Comparison of ENCODE assay signal across 13 mouse cellular contexts in genomic region chr10:68168613-68169012, GRCm38 (mm10).
A peak's percentile ranks its signal among the peaks of the same experiment; 100 is the strongest.
DNase-seq lines count a peak whose midpoint lies in the region; ATAC-seq and TF ChIP-seq lines count a peak whose summit lies in the region.
"Had no signal": no experiment of that assay in that cellular context is flagged by ENCODE, and none has a peak within 500 bp of the region (broad histone marks: within the 10 kb centered on the region; RNA-seq: fewer than 3 reads in every experiment).

No protein-coding gene starts in this region.

- H3K27me3 ChIP-seq in kidney, embryonic 15.5 days, result no peaks in the 10 kb centered on the region
- H3K27me3 ChIP-seq in embryonic facial prominence, embryonic 14.5 days (replicated peaks; ENCODE audit: control insufficient read depth, insufficient read depth, low read length), result no peaks in the 10 kb centered on the region
- H3K27me3 ChIP-seq in limb, embryonic 14.5 days (ENCODE audit: control insufficient read depth, insufficient read depth, low read length), result no peaks in the 10 kb centered on the region
- no peaks in the 10 kb centered on the region for H3K27me3 ChIP-seq in midbrain, postnatal 0 days (ENCODE audit: insufficient read depth, low read length)
- H3K27me3 ChIP-seq: embryonic facial prominence, embryonic 12.5 days; liver, embryonic 13.5 days; neural tube, embryonic 13.5 days had no signal

- H3K4me1 ChIP-seq in kidney, embryonic 15.5 days, result peaks cover 56% of the 10 kb centered on the region
- H3K4me1 ChIP-seq in embryonic facial prominence, embryonic 14.5 days (ENCODE audit: control insufficient read depth, insufficient read depth, low read length), result peaks cover 42% of the 10 kb centered on the region
- H3K4me1 ChIP-seq in limb, embryonic 14.5 days (ENCODE audit: control insufficient read depth, insufficient read depth, low read length), result peaks cover 39% of the 10 kb centered on the region
- H3K4me1 ChIP-seq in midbrain, postnatal 0 days (ENCODE audit: insufficient read depth, low read length), result 0 out of 2 replicates have a peak, but pooled peaks cover 2% of the 10 kb centered on the region

- no peak overlapping the region for H3K4me3 ChIP-seq in kidney, embryonic 15.5 days (replicated peaks)
- H3K4me3 ChIP-seq in embryonic facial prominence, embryonic 14.5 days (ENCODE audit: low read depth, low read length), result no peak overlapping the region
- no peak overlapping the region for H3K4me3 ChIP-seq in limb, embryonic 14.5 days (replicated peaks; ENCODE audit: low read length)
- H3K4me3 ChIP-seq in midbrain, postnatal 0 days (ENCODE audit: low read depth, low read length), result no peak overlapping the region
- H3K4me3 ChIP-seq: embryonic facial prominence, embryonic 12.5 days; liver, embryonic 13.5 days; neural tube, embryonic 13.5 days had no signal

- no peak for DNase-seq in kidney, adult 11 months
- peak; percentile 65 for DNase-seq in adipocyte (ENCODE audit: low spot score)
- peak; percentile 63 for DNase-seq in embryonic facial prominence, embryonic 14.5 days (ENCODE audit: low spot score)
- peak; percentile 33 for DNase-seq in limb, embryonic 14.5 days (ENCODE audit: low spot score)
- DNase-seq in adrenal gland, postnatal 4 days (ENCODE audit: low spot score in 2 of 2), result no peak
- no peak for DNase-seq in midbrain, postnatal 0 days (ENCODE audit: low spot score)
- DNase-seq: cerebellum, adult 8-10 months; liver, embryonic 13.5 days; right cerebral cortex, postnatal 25 days had no signal

- H3K27ac ChIP-seq in kidney, embryonic 15.5 days, result peak overlapping the region; percentile 67
- peak overlapping the region; percentile 67 for H3K27ac ChIP-seq in embryonic facial prominence, embryonic 14.5 days (replicated peaks; ENCODE audit: low read depth, low read length)
- H3K27ac ChIP-seq in limb, embryonic 14.5 days (replicated peaks; ENCODE audit: low read depth, low read length), result no peak overlapping the region
- H3K27ac ChIP-seq in midbrain, postnatal 0 days (ENCODE audit: low read depth, low read length), result no peak overlapping the region
- H3K27ac ChIP-seq: embryonic facial prominence, embryonic 12.5 days; liver, embryonic 13.5 days; neural tube, embryonic 13.5 days had no signal

- 59% methylated on average over 6 of the region's 6 CpGs for WGBS in kidney, embryonic 15.5 days
- 37% methylated on average over 6 of the region's 6 CpGs for WGBS in embryonic facial prominence, embryonic 14.5 days
- 32% methylated on average over 6 of the region's 6 CpGs for WGBS in limb, embryonic 14.5 days
- WGBS in midbrain, postnatal 0 days, result 84% methylated on average over 6 of the region's 6 CpGs

- ATAC-seq in kidney, embryonic 15.5 days (replicated peaks; ENCODE audit: low FRiP score), result no peak
- no peak for ATAC-seq in embryonic facial prominence, embryonic 14.5 days (ENCODE audit: low read depth)
- ATAC-seq in limb, embryonic 14.5 days (ENCODE audit: low FRiP score, low read depth), result no peak
- ATAC-seq in midbrain, postnatal 0 days (ENCODE audit: low FRiP score), result no peak

- TF ChIP-seq CTCF in midbrain, postnatal 0 days (IDR thresholded peaks at IDR 0.05), result no peak

- no peak overlapping the region for H3K4me2 ChIP-seq in kidney, embryonic 15.5 days
- 0 out of 2 replicates have a peak overlapping the region, but pooled peaks have one; percentile 12 for H3K4me2 ChIP-seq in embryonic facial prominence, embryonic 14.5 days (ENCODE audit: low read depth, low read length)
- no peak overlapping the region for H3K4me2 ChIP-seq in limb, embryonic 14.5 days (replicated peaks; ENCODE audit: low read depth, low read length, severe bottlenecking)
- no peak overlapping the region for H3K4me2 ChIP-seq in midbrain, postnatal 0 days (ENCODE audit: low read depth, low read length, poor library complexity, severe bottlenecking)
- H3K4me2 ChIP-seq: embryonic facial prominence, embryonic 12.5 days; liver, embryonic 13.5 days; neural tube, embryonic 13.5 days had no signal

- no peaks in the 10 kb centered on the region for H3K9me3 ChIP-seq in kidney, embryonic 15.5 days (replicated peaks)
- H3K9me3 ChIP-seq in embryonic facial prominence, embryonic 14.5 days (ENCODE audit: control insufficient read depth, low read length), result no peaks in the 10 kb centered on the region
- no peaks in the 10 kb centered on the region for H3K9me3 ChIP-seq in limb, embryonic 14.5 days (ENCODE audit: control insufficient read depth, low read length)
- H3K9me3 ChIP-seq in midbrain, postnatal 0 days (ENCODE audit: low read length), result no peaks in the 10 kb centered on the region
- H3K9me3 ChIP-seq: embryonic facial prominence, embryonic 12.5 days; liver, embryonic 13.5 days; neural tube, embryonic 13.5 days had no signal

- H3K9ac ChIP-seq in kidney, embryonic 15.5 days, result no peak overlapping the region
- H3K9ac ChIP-seq in embryonic facial prominence, embryonic 14.5 days (ENCODE audit: low read depth, low read length), result no peak overlapping the region
- H3K9ac ChIP-seq in limb, embryonic 14.5 days (ENCODE audit: low read depth, low read length, severe bottlenecking), result no peak overlapping the region
- H3K9ac ChIP-seq in midbrain, postnatal 0 days (replicated peaks; ENCODE audit: low read length, poor library complexity, severe bottlenecking), result no peak overlapping the region
- H3K9ac ChIP-seq: embryonic facial prominence, embryonic 12.5 days; liver, embryonic 13.5 days; neural tube, embryonic 13.5 days had no signal

- H3K36me3 ChIP-seq in kidney, embryonic 15.5 days, result no peaks in the 10 kb centered on the region
- no peaks in the 10 kb centered on the region for H3K36me3 ChIP-seq in embryonic facial prominence, embryonic 14.5 days (ENCODE audit: control insufficient read depth, insufficient read depth, low read length)
- H3K36me3 ChIP-seq in limb, embryonic 14.5 days (ENCODE audit: control insufficient read depth, insufficient read depth, low read length), result no peaks in the 10 kb centered on the region
- no peaks in the 10 kb centered on the region for H3K36me3 ChIP-seq in midbrain, postnatal 0 days (ENCODE audit: insufficient read depth, low read length)
- H3K36me3 ChIP-seq: embryonic facial prominence, embryonic 12.5 days; G1E; liver, embryonic 13.5 days; neural tube, embryonic 13.5 days had no signal

- TF ChIP-seq POLR2A in limb, embryonic 14.5 days (IDR thresholded peaks at IDR 0.05; ENCODE audit: borderline replicate concordance, extremely low read depth, insufficient read depth, insufficient read length), result no peak

Comparison
In these comparisons a context has a peak if more than half of its experiments do, and no peak if none do; other contexts are left out.
1. H3K27ac ChIP-seq: peak in kidney, embryonic 15.5 days (single experiment) and embryonic facial prominence, embryonic 14.5 days (single experiment); none in limb, embryonic 14.5 days (single experiment) and midbrain, postnatal 0 days (single experiment).
2. DNase-seq: peak in adipocyte (single experiment), embryonic facial prominence, embryonic 14.5 days (single experiment) and limb, embryonic 14.5 days (single experiment); none in kidney, adult 11 months (single experiment), adrenal gland, postnatal 4 days (0 of 2) and midbrain, postnatal 0 days (single experiment).